Mouse (Mus musculus): ENCODE measurements around the gene Cmc1. TPM values are rescaled to one million over a fixed set of nuclear protein-coding genes. Genes with fewer than 3 reads are reported as not detected.
A peak's percentile ranks its signal among the peaks of the same experiment; 100 is the strongest.

Cmc1 gene
- polyA plus RNA-seq (2012; rRNA removed): 2.8 and 4.6 TPM in 2 replicates

DNA sequence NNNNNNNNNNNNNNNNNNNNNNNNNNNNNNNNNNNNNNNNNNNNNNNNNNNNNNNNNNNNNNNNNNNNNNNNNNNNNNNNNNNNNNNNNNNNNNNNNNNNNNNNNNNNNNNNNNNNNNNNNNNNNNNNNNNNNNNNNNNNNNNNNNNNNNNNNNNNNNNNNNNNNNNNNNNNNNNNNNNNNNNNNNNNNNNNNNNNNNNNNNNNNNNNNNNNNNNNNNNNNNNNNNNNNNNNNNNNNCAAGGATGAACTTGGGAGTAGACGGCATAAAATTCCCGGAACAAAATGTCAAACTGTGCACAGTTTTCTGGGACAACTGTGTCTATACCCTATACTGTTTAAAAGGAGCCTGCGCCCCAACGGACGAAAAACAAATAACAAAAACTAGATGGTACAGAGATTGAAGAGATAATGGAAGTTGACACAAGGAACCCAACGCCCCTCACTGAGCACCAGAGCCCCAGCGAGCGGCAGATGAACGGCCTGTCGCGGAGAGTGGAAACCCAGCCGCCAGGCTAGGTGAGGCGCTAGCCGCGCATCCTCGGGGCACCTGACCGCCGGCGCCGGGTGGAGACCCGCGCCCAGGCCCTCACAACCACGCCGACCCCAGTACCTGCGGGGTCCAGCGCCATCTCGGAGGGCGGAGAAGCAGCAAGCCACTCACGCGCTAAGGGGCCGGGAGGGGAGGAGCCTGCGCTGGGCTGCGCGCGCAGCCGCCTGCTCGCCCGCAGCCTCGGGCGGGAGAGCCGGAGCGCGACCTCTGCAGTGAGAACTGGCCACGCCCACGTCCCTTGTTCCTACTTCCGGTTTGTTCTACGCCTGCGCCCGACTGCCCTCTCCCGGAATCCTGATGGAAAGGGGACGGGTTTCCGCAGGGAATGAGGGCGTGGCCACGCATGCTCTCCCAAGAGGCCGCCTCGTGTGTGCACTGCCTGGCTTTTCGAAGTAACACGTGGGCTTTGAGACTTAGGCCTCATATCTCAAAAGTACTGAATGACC, at the start of gene Cmc1:
TSS of gene Cmc1 (minus strand) at position 771 of the 996 bp plus-strand sequence.
- DNase-seq (ENCODE audit: low read depth): peak; percentile 60

DNA sequence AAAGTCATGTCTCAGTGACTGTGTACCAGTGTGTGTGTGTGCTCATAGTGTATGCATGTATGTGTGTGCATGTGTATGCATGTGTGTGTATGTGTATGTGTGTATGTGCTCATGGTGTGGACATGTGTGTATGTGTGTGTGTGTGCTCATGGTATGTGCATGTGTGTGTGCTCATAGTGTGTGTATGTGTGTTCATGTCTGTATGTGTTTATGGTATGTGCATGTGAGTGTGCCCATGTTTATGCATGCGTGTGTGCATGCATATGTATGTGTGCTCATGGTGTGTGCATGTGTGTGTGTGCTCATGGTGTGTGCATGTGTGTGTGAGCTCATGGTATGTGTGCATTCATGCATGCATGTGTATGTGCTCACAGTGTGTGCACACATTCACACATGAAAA, 48.6 kb upstream of the Cmc1 start:
- no peak for DNase-seq (ENCODE audit: low read depth)

DNA sequence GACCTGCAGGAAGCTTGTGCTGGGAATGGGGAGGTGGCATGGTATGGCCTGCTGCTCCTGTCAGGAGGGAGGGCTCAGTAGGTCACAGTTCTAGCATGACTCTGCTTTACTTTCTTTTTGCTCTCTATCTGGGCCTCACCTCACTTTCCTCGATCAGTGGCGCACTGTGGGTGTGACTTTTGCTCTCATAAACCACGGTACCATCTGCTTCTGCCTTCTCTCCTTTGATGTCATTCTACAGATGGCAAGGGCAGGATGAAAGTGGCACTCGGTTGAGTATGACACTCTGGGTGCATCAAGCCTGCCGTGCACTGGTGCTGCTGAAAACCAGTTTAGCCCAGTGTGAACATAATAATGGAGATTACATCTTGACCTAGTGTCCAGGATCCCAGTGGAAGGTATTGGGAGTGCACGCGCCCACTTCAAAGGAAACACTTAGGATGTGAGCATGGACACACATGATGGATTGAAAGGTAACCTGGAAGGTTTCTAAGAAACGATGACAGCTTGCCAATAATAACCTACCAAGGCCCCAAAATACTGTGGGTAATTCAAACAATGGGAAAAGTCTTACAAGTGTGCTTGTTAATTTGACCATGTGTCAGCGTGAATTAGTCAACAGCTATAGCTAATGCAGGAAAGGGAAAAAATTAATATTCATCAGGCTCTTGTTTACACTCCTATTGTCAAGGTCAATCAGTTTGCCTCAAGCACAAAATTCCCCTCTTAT, 46.8 kb upstream of the Cmc1 start:
- DNase-seq (ENCODE audit: low read depth): no peak

DNA sequence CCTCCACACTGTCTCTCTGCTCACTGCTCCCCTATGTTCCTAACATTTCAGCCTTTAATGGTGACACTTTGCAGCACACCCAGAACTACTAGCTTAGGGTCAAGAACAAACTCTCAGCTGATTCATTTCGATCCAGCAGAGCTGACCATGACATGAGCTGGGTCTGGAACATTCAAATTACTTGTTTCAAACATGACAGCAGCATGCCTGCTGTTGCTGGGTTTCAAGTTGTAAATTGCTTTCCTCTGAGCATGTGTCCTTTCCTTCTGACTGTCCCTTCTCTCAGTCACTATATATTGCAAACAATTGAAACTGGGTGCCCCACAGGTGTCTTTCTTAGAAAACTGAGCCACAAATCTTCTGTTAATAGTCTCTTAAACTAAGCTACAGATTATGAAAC, 43.3 kb upstream of the Cmc1 start:
- no peak for DNase-seq (ENCODE audit: low read depth)

DNA sequence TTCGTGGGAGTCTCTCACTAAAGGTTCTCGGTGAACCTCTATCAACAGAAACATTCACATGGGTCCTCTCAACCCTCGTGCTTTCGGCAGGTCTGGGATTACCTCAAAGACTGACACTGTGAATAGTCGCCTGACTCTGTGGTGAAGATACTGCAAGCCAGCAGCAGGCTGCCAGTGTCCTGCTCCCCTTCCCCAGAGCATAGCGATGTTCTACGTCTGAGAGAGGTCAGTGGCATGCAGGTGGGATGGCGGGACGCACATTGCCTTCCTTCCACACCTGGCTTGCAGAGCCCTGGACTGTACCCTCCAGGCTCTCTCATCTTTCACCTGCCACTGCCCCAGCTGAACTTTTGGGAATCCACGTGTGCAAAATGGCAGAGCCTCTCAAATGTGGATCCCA, 41.3 kb upstream of the Cmc1 start:
- DNase-seq (ENCODE audit: low read depth): no peak

- DNase-seq (ENCODE audit: low read depth): no peak
Observed at GRCm38 (mm10) chr9:118188374-118188773, 38.4 kb upstream of the Cmc1 start.

DNA sequence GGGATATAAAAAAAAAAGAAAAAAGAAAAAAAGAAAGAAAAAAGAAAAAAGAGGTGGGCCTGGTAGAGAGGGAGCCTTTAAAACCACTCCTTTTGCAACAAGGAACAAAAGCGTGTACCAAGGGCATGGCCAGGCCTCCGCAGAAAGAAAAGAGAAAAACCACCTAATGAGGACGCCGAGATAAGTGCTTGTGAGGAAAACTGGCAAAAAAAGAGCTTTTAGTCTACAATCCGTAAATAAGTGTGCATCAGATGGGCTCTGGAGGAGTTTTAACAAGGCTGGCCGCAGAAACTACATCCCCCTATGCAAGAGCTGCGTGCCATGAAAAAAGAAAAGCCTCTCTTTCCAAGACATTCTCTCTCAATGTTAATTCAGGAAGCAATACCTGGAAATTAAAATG, 37.4 kb upstream of the Cmc1 start:
- DNase-seq (ENCODE audit: low read depth): no peak

GRCm38 (mm10) chr9:118186776-118187175, 36.8 kb upstream of the Cmc1 start:
- no peak for DNase-seq (ENCODE audit: low read depth)

DNA sequence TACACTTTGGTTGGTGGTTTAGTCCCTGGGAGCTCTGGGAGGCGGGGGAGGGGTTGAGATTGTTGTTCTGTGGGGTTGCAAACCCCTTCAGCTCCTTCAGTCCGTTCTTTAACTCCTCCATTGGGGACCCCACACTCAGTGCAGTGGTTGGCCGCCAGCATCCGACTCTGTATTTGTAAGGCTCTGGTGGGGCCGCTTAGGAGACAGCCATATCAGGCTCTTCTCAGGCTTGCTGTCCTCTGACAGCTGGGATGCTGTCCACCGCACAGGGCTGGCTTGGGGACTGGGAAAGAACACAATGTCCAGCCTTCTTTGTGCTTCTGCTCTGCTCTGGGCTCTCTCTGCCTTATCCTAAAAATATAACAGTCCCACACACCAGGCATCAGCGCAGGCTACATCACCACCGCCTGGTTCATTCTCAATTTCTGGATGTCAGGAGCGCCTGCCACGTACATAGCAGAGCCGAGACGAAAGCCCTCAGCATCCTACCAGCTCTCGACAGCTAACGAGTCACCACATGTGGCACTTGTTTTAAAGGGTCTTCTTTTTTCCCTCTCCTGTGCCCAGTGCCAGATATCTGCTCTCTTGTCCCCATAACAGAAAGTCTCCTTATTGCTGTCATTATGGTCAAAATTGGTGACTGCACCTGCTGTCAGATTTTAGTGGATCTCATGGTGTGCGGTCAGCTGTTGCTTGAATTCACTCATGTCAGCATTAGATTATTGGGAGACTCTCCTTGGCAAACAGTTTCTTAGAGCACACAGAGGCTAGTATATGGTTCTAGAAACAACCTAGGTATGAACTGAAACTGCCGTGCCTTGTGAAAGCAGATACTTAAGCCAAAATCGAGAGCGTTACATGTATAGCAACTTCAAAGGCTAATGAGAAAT, 29.4 kb upstream of the Cmc1 start:
- no peak for DNase-seq (ENCODE audit: low read depth)

DNA sequence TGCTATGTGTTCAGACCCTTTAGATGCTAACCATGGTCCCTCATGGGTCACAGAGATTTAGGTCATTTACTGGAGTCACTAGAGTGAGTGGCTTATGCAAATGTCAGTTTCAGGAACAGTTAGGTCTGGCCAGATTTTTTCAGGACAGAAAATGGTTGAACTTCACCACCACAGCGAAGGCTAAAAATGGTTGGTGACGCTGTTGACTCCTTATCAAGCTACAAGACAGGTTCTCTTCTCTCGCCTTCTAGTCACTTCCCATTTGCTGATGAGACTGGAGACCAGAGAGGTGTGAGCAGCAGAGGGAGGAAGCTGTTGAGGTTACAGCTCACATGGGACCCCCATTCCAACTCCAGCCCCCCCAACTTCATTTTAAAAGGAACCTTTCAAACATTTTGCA, 26.7 kb upstream of the Cmc1 start:
- no peak for DNase-seq (ENCODE audit: low read depth)

- DNase-seq (ENCODE audit: low read depth): no peak
Observed at GRCm38 (mm10) chr9:118175411-118175810, 25.4 kb upstream of the Cmc1 start.

DNA sequence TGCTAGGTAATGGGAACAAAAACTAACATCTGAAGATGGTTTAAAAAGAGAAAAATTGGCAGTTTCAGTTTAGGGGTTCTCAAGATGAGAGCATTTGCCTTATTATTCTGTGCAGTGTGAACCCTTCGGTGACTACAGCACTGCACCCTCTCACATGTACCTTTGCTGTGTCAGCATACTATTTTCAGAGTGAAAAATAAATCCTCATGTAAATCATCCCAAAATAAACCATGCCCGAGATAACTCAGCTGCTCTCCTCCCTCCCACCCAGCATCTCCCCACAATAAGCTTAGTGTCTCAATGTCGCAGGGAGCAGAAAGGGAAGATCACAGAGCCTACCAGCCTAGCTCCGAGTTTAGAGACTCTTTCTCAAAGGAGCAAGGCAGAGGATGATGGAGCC, 23.1 kb upstream of the Cmc1 start:
- DNase-seq (ENCODE audit: low read depth): no peak

DNA sequence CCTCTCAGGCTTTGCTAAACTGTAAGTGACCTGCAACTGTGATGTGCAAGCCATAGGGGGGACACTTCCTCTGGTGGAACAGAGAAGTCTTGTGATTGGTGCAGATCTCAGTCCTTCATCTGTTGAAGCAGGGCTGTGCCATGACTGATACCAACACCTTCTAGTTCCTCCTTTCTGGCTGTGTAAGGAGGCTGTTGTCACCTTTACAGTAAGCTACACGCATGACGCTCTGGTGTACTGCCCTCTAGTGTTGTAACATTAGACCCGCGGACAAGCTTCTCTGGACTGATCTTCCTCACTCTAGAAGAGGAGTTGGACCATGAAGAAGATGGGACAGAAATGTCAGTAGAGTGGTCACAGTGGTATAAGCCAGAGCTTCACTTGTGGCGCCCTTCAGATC, 18.6 kb upstream of the Cmc1 start:
- DNase-seq (ENCODE audit: low read depth): no peak

- DNase-seq (ENCODE audit: low read depth): no peak
Observed at GRCm38 (mm10) chr9:118167606-118168005, 17.6 kb upstream of the Cmc1 start.

DNA sequence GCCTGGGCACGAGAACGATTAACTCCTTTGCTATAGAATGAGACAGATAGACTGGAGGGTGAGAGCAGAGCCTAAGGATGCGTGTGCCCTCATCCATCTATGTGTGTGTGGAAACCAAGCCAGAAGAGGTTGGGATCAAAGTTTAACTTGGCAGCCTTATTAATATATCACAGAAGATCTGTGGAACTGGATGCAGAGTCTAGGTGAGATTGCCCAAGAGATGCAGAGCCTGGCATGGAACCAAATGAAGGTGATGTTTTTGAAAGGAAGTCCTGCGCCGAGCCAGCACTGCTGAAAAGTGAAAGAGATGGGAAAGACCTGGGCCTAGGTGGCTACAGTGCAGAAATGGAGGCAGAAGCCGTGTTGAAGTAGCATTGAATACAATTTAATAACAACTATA, 11.6 kb upstream of the Cmc1 start:
- DNase-seq (ENCODE audit: low read depth): no peak

- DNase-seq (ENCODE audit: low read depth): no peak
Observed at GRCm38 (mm10) chr9:118159936-118160335, 10.0 kb upstream of the Cmc1 start.

DNA sequence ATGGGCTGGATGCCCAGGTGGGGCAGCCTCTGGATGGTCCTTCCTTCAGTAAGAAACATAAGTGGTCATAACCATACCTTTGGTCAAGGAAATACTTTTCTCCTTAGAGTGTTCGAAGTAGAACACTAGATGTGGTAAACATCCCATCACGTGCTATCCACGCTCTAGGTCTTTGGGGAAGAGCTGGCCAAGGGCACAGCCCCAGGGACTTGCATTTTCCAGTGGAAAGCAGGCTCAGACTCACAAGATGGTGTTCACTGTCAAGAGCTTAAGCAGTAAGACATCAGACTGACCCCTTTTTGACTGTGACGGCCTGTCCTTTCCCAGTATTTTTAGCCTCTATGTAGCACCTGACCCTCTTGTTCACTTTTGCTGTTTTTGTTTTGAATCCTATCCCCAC, 8.2 kb upstream of the Cmc1 start:
- no peak for DNase-seq (ENCODE audit: low read depth)

GRCm38 (mm10) chr9:118157234-118157633, 7.3 kb upstream of the Cmc1 start:
- no peak for DNase-seq (ENCODE audit: low read depth)

DNA sequence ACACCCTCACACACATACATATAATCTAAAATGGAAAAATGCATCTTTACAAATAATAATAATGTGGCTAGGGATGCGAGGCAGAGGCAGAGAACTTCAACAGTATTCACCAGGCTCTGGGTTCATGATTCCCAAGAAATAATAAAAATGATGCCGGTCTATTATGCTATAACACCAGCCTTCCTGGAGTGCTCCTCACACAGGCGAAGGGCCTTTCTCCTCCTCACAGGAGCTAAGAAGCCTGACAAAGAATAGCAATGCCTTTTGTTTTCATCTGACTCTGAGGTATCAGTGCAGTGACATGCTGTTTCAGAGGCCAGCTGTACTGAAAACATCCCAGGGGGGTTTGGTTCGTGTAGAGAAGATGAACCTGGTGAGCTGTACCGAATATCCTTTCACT, 4.7 kb upstream of the Cmc1 start:
- no peak for DNase-seq (ENCODE audit: low read depth)

- no peak for DNase-seq (ENCODE audit: low read depth)
Observed at GRCm38 (mm10) chr9:118151221-118151507, 1.2 kb upstream of the Cmc1 start.

DNA sequence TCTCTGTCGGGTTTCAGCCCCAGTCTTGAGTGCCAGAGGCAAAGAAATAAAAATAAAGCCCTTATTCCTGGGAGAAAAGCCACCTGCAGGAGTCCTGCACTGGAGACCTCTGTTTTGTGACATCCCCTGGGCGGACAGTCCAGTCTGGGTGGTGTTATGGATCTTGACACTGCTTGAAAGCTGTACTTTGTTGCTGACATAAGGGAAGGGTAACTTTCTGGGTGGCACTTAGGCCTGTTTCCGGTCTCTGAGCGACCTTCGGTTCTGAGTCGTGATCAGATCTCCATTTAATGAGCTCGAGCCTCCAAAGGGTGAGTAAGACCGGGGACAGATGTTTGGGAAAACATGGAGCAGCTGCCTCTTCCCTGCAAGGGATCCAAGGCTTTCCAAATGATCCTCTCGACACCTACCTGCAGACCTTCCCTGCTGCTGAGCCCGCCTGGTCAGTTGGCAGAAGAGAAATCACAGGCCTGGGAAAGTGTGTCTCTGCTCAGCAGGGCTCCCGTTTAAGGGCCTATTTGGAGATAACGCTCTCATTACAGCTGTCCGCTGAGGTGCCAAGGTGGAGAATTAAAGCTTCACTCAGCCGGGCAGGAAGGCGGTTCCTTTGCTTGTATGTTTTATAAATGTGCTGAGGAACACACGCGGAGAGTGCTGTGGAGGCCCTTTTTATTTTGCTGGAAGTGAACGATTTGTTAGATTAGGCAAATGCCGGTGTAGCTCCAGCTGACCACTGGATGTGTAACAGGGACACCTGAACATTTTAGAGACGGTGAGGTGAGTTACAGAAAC, 648 bp upstream of the Cmc1 start:
- no peak for DNase-seq (ENCODE audit: low read depth)

Measured in gonadal fat pad, adult 2 months (tissue).